Mouse (Mus musculus): ENCODE results near the gene Pdik1l. TPM values are rescaled to one million over a fixed set of nuclear protein-coding genes. Genes with fewer than 3 reads are reported as not detected.
A peak's percentile ranks its signal among the peaks of the same experiment; 100 is the strongest.
"Not testable (repeated sequence)": the region's sequence is repeated elsewhere in the genome, so short reads cannot be mapped to it uniquely, and the experiment has no call there.

The Pdik1l gene
- polyA plus RNA-seq, 1 experiment from 2014 or later, result 20.0 TPM

- Histone ChIP-seq H3K27ac (peak overlapping the region; percentile 57; the same call in 1 of the 2 replicates), H3K4me3 (replicated peaks) (peak overlapping the region; percentile 20; the same call in 1 of the 2 replicates), H3K4me1 (0 out of 2 replicates have a peak, but pooled peaks cover 5% of the 10 kb centered on the region), H3K36me3 (peaks cover 10% of the 10 kb centered on the region), H3K4me2 (peak overlapping the region; percentile 46), H3K9me3 (no peaks in the 10 kb centered on the region), H3K9ac (no peak overlapping the region), H3K27me3 (replicated peaks) (no peaks in the 10 kb centered on the region)
- ATAC-seq (ENCODE audit: insufficient read depth, low FRiP score, low read depth), result peak; percentile 84
- WGBS, result 4% methylated on average over 14 of the region's 14 CpGs
These were observed 14.0 kb downstream of the Pdik1l start for GRCm38 (mm10) chr4:134273417-134274345.

DNA sequence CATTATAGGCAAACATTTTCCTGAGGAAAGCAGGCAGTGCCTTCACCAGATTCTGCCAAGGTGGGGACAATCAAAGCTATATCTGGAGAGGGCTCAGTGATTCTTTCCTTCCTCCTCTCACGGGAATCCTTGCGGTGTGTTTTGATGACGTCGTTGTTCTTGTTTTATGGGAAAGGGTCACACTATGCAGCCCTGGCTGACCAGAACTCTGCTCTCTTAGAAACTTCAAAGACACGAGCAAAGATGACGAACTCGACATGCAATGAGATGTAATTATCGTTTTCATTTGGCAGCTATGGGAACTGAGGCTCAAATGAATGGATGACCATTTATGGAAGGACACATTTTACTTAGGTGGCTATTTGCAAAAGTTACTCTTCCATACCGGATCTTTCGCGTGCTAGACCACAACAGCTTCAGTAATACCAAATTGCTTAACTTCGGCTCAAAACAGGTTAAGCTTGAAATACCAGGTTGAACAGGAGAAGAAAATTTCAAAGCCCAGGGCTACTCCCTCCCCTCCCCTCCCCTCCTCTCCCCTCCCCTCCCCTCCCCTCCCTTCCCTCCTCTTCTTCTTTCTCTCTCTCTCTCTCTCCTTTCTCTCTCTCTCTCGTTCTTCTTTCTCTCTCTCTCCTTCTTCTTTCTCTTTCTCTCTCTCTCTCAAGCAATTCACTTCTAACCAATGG, 14.8 kb downstream of the Pdik1l start:
- Histone ChIP-seq H3K27ac (peak overlapping the region; percentile 57), H3K4me1 (0 out of 2 replicates have a peak, but pooled peaks cover 5% of the 10 kb centered on the region), H3K4me3 (replicated peaks) (peak overlapping the region; percentile 20; the same call in 1 of the 2 replicates), H3K4me2 (peak overlapping the region; percentile 46), H3K27me3 (replicated peaks) (no peaks in the 10 kb centered on the region), H3K36me3 (peaks cover 10% of the 10 kb centered on the region; the same call in 1 of the 2 replicates), H3K9me3 (no peaks in the 10 kb centered on the region), H3K9ac (no peak overlapping the region)
- WGBS, result 17% methylated on average over 12 of the region's 13 CpGs
- ATAC-seq (ENCODE audit: insufficient read depth, low FRiP score, low read depth), result peak; percentile 16; the same call in 1 of the 2 replicates

DNA sequence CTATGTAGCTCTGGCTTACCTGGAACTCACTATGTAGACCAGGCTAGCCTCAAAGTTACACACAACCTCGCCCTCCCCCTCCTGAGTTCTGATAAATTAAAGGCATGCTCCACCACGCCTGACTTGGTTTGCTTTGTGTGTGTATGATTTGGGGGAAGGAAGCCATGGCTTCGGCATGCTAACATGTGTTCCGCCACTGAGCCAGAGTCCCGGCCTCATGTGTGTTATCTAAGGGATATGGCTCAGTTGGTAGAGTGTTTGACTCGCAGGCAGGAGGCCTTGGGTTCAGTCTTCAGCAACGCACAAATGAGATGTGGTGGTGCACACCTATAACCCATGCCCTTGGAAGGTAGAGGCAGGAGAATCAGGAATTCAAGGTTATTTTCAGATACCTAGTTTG, 15.7 kb downstream of the Pdik1l start:
- H3K4me3 ChIP-seq (replicated peaks), result no peak overlapping the region
- WGBS, result 81% methylated on average over 7 of the region's 7 CpGs

DNA sequence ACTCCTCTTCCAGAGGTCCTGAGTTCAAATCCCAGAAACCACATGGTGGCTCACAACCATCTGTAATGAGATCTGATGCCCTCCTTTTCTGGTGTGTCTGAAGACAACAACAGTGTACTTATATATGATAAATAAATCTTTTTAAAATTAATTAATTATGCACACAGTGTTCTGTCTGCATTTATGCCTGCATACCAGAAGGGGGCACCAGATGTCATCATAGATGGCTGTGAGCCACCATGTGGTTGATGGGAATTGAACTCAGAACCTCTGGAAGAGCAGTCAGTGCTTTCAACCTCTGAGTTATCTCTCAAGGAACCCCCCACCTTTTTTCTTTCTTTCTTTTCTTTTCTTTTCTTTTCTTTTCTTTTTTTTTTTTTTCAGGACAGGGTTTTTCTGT, 18.1 kb downstream of the Pdik1l start:
- not testable (repeated sequence) for H3K9me3 ChIP-seq; H3K36me3 ChIP-seq; H3K4me3 ChIP-seq (replicated peaks); H3K4me2 ChIP-seq; H3K27me3 ChIP-seq (replicated peaks); H3K4me1 ChIP-seq; H3K27ac ChIP-seq; ATAC-seq (ENCODE audit: insufficient read depth, low FRiP score, low read depth); H3K9ac ChIP-seq

More for the DNA sequence above, 15.7 kb downstream of the Pdik1l start:
- Histone ChIP-seq H3K36me3 (0 out of 2 replicates have a peak, but pooled peaks cover 4% of the 10 kb centered on the region), H3K9me3 (no peaks in the 10 kb centered on the region), H3K4me2 (no peak overlapping the region), H3K27me3 (replicated peaks) (no peaks in the 10 kb centered on the region), H3K9ac (no peak overlapping the region), H3K4me1 (0 out of 2 replicates have a peak, but pooled peaks cover 5% of the 10 kb centered on the region), H3K27ac (no peak overlapping the region)
- no peak for ATAC-seq (ENCODE audit: insufficient read depth, low FRiP score, low read depth)

- H3K36me3 ChIP-seq, result no peaks in the 10 kb centered on the region
These were observed 19.5 kb downstream of the Pdik1l start for GRCm38 (mm10) chr4:134268102-134268655.

GRCm38 (mm10) chr4:134265860-134266585, 21.7 kb downstream of the Pdik1l start:
- Histone ChIP-seq H3K9me3 (no peaks in the 10 kb centered on the region), H3K27me3 (replicated peaks) (no peaks in the 10 kb centered on the region), H3K4me1 (no peaks in the 10 kb centered on the region), H3K9ac (no peak overlapping the region), H3K4me3 (replicated peaks) (no peak overlapping the region), H3K4me2 (no peak overlapping the region), H3K36me3 (no peaks in the 10 kb centered on the region), H3K27ac (no peak overlapping the region)
- ATAC-seq (ENCODE audit: insufficient read depth, low FRiP score, low read depth), result no peak
- 55% methylated on average over 9 of the region's 9 CpGs for WGBS

More at GRCm38 (mm10) chr4:134268102-134268655, 19.5 kb downstream of the Pdik1l start:
- no peak overlapping the region for H3K27ac ChIP-seq
- no peak for ATAC-seq (ENCODE audit: insufficient read depth, low FRiP score, low read depth)
- no peaks in the 10 kb centered on the region for H3K9me3 ChIP-seq
- H3K4me2 ChIP-seq, result no peak overlapping the region
- H3K9ac ChIP-seq, result no peak overlapping the region
- no peak overlapping the region for H3K4me3 ChIP-seq (replicated peaks)
- 0 out of 2 replicates have a peak, but pooled peaks cover 5% of the 10 kb centered on the region for H3K4me1 ChIP-seq
- H3K27me3 ChIP-seq (replicated peaks), result no peaks in the 10 kb centered on the region
- 78% methylated on average over 19 of the region's 19 CpGs for WGBS

DNA sequence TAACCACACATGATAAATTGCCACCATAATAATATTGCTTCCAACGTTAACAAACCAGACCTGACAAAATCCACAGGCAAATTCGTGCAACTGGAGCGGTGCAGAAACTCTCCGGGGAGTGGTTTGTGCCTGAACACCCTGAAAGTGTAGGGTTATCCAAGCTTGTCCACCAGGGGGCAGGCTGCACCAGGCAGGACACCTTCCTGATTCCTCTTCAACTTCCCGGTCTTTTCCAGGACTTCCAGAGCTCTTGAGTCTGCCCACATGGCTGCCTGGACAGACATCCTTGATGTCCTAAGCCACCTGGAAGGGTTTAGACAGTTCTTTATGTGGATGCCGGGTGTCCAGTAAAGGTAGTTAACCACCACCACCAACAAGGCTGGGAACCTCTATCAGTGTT, 24.5 kb downstream of the Pdik1l start:
- no peaks in the 10 kb centered on the region for H3K27me3 ChIP-seq (replicated peaks)

GRCm38 (mm10) chr4:134258354-134258753, 29.3 kb downstream of the Pdik1l start:
- 43% methylated on average over 11 of the region's 11 CpGs for WGBS
- peaks cover 3% of the 10 kb centered on the region for H3K27me3 ChIP-seq (replicated peaks)
- peaks cover 20% of the 10 kb centered on the region for H3K4me1 ChIP-seq
- H3K9me3 ChIP-seq, result no peaks in the 10 kb centered on the region
- no peak overlapping the region for H3K4me3 ChIP-seq (replicated peaks)
- H3K36me3 ChIP-seq, result no peaks in the 10 kb centered on the region
- H3K9ac ChIP-seq, result no peak overlapping the region
- no peak overlapping the region for H3K27ac ChIP-seq
- H3K4me2 ChIP-seq, result no peak overlapping the region
- ATAC-seq (ENCODE audit: insufficient read depth, low FRiP score, low read depth), result no peak

More for the DNA sequence above, 24.5 kb downstream of the Pdik1l start:
- Histone ChIP-seq H3K4me3 (replicated peaks) (no peak overlapping the region), H3K9ac (no peak overlapping the region), H3K4me2 (no peak overlapping the region), H3K9me3 (no peaks in the 10 kb centered on the region), H3K27ac (no peak overlapping the region), H3K36me3 (no peaks in the 10 kb centered on the region), H3K4me1 (no peaks in the 10 kb centered on the region)
- no peak for ATAC-seq (ENCODE audit: insufficient read depth, low FRiP score, low read depth)
- 37% methylated on average over 6 of the region's 6 CpGs for WGBS

GRCm38 (mm10) chr4:134257198-134258009, 30.3 kb downstream of the Pdik1l start:
- Histone ChIP-seq H3K36me3 (no peaks in the 10 kb centered on the region), H3K9ac (no peak overlapping the region), H3K4me3 (replicated peaks) (no peak overlapping the region), H3K27me3 (replicated peaks) (peaks cover 12% of the 10 kb centered on the region), H3K9me3 (no peaks in the 10 kb centered on the region), H3K4me2 (no peak overlapping the region), H3K4me1 (peaks cover 22% of the 10 kb centered on the region), H3K27ac (peak overlapping the region; percentile 16; the same call in 1 of the 2 replicates)
- ATAC-seq (ENCODE audit: insufficient read depth, low FRiP score, low read depth), result no peak
- 31% methylated on average over 11 of the region's 11 CpGs for WGBS

DNA sequence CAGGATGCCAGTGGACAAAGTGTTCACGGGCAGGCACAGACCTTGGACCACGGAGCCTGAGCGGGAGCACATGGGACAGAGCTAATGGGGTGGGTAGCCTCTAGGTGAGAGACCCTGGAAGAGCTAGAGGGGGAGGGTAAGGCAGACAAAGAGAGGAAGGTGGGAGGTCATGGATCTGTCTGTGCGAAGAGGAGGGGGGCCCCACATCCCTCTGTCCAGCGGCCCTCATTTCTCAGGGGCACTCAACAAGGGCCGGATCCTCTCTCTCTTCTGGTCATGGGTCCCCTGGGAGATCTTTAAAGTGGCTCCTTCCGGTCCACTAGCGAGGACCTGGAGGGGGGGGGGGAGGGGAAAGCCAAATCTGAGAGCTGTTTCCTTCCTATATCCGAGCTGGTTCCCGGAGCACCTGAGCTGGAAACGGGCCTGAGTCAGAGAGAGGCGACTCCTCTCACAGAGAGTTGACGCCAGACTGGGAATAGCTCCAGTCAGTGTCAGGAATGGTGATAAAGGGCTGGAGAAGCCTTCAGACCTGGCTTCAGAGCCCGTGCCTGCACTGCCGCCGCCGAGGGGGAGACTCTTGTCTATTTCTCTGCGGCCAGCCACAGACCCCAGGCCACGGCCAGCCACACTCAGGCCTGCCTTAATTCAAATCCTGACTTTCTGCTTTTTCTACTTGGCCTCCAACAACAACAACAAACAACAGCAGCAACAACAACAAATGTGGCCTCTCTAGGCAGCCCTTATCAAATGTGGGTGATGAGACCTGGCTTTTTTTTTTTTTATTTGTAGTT, 31.1 kb downstream of the Pdik1l start:
- ATAC-seq (ENCODE audit: insufficient read depth, low FRiP score, low read depth), result 0 out of 2 replicates have a peak, but pooled peaks have one; percentile 8
- peak overlapping the region; percentile 16; the same call in 1 of the 2 replicates for H3K27ac ChIP-seq
- no peak overlapping the region for H3K4me3 ChIP-seq (replicated peaks)
- H3K4me2 ChIP-seq, result peak overlapping the region; percentile 17; the same call in 1 of the 2 replicates
- H3K9ac ChIP-seq, result no peak overlapping the region
- no peaks in the 10 kb centered on the region for H3K9me3 ChIP-seq
- H3K4me1 ChIP-seq, result peaks cover 28% of the 10 kb centered on the region
- no peaks in the 10 kb centered on the region for H3K36me3 ChIP-seq
- H3K27me3 ChIP-seq (replicated peaks), result peaks cover 20% of the 10 kb centered on the region
- WGBS, result 23% methylated on average over 19 of the region's 19 CpGs
